Mouse (Mus musculus) embryo, embryonic 11 days (tissue): ENCODE measurements around the gene Serinc5.

Experiments
- DNase-seq: peaks from one replicate; pipeline ENCODE4 v3.0.0-alpha.2; 2015

Serinc5 gene

GRCm38 (mm10) chr13:92706342-92707061 lies 95.6 kb downstream of the Serinc5 start:
- DNase-seq = no peak

GRCm38 (mm10) chr13:92707941-92708340 lies 97.0 kb downstream of the Serinc5 start:
- DNase-seq = no peak

GRCm38 (mm10) chr13:92708466-92708865 lies 97.6 kb downstream of the Serinc5 start:
- DNase-seq = no peak

- DNase-seq = no peak
Measured at GRCm38 (mm10) chr13:92709535-92709934, 98.6 kb downstream of the Serinc5 start.

GRCm38 (mm10) chr13:92710361-92710760 lies 99.5 kb downstream of the Serinc5 start:
- DNase-seq = no peak

DNA sequence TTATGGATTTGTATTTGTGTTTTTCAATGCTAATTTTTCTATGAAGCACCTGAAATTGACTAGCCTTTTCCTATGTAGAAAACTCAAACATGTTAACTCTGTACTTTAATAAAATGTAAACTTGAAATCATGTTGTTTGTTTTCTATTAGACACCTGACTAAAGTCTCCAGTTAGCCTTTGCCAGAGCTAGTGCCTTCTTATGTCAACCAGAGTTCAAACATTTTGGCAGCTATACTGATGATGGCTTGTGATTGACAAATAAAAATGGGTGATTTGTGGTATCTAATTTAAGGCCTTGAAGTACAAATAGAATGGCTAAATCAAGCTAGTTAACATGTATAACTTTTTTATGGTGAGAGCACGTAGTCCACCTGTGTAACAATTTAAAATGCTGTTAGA lies 100.9 kb downstream of the Serinc5 start:
- DNase-seq = no peak

- DNase-seq = no peak
Measured at GRCm38 (mm10) chr13:92712619-92713018, 101.7 kb downstream of the Serinc5 start.

DNA sequence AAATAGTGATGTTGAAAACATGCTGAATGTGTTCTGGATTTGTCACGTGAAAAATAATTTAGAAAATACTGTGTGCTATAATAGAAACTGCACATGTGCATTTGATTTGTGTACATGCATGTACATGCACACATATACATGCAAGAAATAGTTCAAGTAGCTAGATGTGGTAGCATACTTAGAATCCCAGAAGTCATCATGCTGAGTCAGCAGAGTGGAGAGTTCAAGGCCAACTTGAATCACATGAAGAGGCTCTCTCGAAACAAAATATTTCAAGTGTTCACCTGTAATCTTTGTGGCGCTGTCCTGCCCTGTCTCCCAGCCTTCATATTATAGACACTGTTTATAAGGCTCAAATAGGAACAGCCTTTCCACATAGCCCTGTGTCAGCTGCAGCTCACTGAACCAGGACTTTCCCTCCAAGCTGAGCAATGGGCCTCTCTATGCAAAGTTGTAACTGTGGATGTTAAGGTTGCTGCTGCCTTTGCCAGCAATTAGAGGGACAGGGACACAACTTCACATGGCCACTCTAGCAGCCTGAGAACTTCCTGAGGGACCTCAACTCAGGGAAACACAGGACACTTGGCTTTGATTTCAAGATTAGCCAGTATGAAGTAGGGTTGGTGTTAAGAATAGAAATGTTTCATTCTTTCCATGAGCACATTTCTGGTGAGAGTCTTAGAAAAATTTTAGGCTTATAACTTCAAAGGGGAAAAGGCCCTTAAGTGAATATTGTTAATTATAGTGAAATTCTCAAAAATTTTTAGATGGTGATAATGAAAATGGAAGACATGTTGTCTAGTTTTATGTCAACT lies 107.2 kb downstream of the Serinc5 start:
- DNase-seq = no peak

GRCm38 (mm10) chr13:92721006-92721405 lies 110.1 kb downstream of the Serinc5 start:
- no peak for DNase-seq

DNA sequence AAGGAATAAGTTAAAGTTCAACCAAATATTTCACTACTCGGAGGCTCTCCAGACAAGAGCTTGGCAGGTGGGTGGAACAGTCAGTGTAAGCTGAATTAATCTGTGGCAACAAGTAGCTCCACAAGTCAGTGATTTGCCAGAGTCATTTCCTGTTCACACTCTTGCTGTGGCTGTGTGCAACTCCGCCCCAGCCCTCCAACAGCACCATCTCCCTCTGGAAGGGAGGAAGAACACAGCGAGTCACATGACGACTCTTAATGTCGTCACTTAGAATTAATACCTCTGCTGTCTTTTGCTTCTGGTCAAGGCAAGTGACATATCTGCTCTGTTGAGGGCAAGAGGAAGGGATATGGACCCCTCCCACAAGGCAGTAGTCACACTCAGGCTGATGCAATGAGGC lies 111.5 kb downstream of the Serinc5 start:
- no peak for DNase-seq

DNA sequence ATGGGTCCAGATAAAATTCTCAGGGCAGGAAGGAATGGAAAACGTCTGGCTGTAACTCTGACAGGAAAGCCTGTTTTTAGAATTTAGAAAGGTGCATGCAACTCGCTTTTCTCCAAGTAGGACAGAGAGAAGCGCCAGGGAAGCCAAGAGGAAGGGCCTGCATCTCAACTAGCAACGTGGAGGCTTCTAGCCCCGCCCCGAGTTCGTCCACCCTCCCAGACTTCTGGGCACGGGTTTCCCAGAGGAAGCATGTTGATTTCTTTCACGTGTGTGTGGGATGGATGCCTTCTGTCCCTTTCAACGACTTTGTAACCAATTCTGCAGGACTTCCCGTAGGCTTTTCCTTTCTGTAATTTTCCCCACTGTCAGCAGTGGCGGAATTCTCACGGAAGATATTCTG lies 118.9 kb downstream of the Serinc5 start:
- DNase-seq = no peak

DNA sequence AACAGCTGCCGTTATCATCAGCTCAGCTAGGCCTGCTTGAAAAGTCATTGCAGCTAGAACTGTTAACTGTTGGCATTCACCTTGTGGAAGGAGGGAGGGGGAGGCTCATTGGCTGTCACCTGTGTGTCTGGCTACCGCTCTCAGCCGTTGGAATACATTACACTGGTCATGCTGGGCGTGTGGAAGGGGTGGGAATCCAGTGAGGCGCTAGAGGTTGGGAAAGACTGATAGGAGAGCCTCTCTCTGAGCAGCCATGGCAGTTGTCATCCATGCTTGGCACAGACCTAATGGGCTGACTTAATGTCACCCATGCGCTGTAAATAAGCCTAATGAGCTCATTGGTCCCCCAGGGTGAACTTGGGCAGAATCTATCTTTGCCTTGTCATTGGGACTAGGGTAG lies 120.9 kb downstream of the Serinc5 start:
- DNase-seq = no peak

DNA sequence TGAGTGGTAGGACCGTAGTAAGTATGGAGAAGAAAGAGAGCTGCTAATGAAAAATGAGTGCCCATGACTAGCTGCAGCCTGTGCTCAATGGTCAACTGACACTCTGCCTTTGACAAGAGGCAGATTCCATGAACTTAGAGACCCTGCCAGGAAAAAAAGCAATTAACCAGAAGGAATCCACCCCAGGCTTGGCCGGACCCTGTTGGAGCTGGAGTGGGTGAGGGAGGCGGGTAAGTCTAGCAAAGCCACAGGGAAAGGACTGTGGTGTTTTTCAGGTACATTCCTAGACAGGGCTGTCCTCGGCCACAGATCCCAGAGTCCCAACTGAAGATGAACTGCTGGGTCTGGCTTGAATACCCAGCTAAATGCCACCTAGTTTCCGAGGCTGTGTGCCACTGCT lies 121.9 kb downstream of the Serinc5 start:
- DNase-seq = no peak

GRCm38 (mm10) chr13:92733252-92733651 lies 122.4 kb downstream of the Serinc5 start:
- peak; percentile 62 for DNase-seq

DNA sequence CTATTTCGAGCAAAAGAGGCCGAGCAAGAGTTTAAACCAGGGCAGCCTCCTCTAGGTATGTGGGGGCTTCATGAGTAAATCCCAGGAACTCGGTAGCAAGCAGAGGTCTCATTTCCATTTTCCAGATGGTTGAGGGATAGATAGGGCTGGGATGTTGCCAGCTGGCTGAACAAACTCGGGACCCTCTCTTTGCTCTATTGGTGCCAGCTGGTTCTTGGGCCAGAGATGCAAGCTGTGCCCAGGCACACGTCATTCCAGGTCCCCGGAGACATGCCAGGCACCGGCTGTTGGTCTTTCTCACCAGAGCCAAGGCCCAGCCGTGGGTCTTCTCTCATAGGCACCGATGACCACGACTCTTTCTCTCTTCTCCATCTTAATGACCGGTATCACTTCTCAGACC lies 122.8 kb downstream of the Serinc5 start:
- DNase-seq = no peak

DNA sequence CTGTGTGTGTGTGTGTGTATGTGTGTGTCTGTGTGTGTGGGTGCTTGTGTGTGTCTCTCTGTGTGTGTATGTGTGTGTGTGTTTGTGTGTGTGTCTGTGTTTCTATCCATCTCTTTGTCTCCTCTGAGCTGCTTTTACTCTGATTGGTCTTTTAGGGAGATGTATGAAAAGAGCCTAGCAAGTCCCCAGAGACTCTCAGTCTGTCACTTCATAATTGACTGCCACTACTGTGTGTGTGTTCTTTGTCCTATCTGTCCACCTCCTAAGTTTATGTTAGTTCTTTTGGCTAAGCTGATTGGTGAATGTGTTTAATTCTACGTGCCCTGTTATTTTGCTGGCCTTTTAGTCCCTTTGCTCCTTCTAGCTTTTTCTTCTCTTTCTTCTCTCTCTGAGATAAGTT lies 124.8 kb downstream of the Serinc5 start:
- no peak for DNase-seq

- peak; percentile 31 for DNase-seq
Measured at GRCm38 (mm10) chr13:92736516-92737300, 125.8 kb downstream of the Serinc5 start.

- DNase-seq = no peak
Measured at GRCm38 (mm10) chr13:92738821-92739220, 127.9 kb downstream of the Serinc5 start.

DNA sequence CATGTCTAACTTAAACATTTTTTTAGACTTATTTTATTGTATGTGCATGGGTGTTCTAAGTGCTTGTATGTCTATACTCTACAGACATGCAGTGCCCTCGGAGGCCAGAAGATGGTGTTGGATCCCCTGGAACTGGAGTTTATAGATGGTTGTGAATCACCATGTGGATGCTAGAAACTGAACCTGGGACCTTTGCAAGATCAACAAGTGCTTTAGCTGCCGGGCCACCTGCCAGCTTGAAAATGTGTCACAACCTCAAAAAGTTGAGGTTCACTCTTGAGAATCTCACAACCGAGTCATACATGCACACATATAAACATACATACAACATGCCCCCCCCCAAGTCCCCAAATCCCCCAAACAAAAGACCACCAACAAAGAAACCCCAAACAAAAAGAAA lies 129.0 kb downstream of the Serinc5 start:
- DNase-seq = no peak

DNA sequence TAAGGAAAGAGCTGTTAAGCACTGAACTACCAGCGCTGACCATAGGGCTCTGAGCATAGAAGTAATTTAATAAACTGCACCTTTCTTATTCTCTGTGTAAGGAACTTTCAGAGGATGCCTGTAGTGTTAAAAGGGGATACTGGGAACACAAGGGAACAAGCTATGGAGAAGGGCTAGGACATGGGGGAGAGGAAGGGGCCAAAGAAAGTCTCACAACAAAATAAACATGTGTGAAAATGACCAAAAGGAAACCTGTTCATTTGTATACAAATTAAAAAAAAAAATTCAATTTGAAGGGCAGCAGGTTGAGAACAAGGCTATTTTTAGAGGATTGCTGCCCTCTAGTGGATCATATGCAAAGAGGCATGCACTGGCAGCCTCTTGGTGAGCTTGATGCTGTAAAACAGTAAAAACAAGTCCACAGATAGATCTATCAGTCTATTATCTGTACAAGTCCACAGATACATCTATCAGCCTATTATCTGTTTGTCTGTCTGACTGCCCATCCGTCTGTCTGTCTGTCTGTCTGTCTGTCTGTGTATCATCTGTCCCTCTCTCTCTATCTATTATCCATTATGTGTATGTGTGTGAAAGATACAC lies 129.9 kb downstream of the Serinc5 start:
- peak; percentile 79 for DNase-seq

GRCm38 (mm10) chr13:92742886-92743285 lies 132.0 kb downstream of the Serinc5 start:
- no peak for DNase-seq

DNA sequence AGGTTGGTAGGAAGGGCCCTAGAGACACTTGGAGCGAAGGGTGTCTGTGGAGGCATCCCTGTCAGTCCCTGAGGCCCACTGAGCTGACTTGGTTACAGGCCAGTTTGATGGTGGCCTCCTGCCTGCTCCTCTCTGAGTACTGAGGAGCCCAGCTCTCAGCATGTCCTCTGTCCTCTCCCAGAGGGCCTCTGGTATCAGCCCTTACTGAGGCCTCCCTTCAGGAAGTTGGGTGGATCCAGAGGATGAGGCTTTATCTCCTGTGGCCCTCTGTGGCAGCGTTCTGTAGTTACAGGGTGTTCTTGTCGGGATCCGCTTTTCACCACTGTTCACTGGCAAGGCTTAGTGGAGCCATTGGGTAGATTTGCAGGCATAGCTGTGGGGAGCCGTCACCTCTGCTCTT lies 132.4 kb downstream of the Serinc5 start:
- no peak for DNase-seq

DNA sequence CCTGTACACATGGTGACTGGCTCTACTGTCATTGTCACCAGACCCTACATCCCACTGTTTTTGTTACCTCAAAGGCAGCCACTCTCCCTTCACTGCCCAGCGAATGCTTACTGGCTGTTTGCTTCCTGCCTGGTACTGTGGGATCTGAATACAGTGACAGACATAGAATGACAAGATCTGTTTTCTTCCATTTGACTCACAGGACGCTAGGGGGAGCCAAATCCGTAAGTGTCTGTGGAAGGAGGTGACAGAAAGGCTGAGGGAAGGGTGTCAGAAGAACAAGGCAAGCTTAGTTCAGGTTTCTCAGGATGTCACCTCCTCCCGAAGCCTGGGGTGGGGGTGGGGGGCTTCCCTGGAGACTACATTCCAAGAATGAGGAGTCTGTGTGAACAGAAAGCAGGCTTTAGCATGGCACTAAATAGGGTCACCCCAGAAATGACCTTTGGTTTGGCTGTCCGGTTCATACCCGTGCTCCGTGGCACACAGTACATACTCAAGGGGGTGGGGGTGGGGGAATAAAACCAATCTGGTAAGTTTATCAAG lies 140.2 kb downstream of the Serinc5 start:
- DNase-seq = peak; percentile 90
